Mouse (Mus musculus) liver (tissue): ENCODE measurements around the gene Krt17.
"Not testable (repeated sequence)": the region's sequence is repeated elsewhere in the genome, so short reads cannot be mapped to it uniquely, and the experiment has no call there.

Source experiments
- DNase-seq: peaks from one replicate; pipeline ENCODE4 v3.0.0-alpha.2; 2020; ENCODE audit warnings: mixed read lengths

Gene Krt17

DNA sequence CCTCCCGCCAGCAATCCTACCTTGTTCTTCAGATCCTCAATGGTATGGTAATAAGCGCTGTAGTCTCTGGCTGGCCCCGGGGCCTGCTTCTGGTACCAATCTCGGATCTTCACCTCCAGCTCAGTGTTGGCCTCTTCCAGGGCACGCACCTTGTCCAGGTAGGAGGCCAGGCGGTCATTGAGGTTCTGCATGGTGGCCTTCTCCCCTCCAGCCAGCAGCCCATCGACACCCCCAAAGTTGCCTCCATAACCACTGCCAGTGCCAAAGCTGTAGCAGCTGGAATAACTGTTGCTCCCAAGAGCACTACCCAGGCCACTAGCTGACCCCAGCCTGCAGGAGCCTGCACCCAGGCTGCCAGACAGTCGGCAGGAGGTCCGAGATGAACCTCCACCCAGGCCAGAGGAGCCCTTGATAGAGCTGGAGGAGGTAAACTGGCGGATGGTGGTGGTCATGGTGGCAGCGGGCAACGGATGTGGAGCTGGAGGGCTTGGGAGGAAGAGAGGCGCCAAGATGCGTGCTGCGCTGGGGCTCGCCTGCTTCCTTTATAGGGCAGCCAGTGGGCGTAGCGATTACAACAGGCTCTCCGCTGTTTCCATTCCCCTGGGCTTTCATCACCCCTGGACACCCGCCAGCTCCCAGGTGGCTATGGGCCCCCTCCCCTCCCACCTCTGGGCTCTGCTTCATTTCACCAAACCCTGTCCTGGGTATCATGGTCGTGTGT is at the start of gene Krt17:
Krt17 (minus strand) TSS at position 516 of the 721 bp plus-strand sequence.
- no peak for DNase-seq

DNA sequence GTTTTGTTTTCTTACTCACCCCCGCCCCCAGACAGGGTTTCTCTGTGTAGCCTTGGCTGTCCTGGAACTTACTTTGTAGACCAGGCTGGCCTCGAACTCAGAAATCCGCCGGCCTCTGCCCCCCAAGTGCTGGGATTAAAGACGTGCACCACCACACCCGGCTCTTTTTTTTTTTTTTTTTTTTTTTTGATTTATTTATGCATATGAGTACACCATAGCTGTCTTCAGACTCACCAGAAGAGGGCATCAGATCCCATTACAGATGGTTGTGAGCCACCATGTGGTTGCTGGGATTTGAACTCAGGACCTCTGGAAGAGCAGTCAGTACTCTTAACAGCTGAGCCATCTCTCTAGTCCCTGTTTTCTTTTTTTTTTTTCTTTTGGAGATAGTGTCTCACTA is 47.8 kb upstream of the Krt17 start:
- DNase-seq, result not testable (repeated sequence)

DNA sequence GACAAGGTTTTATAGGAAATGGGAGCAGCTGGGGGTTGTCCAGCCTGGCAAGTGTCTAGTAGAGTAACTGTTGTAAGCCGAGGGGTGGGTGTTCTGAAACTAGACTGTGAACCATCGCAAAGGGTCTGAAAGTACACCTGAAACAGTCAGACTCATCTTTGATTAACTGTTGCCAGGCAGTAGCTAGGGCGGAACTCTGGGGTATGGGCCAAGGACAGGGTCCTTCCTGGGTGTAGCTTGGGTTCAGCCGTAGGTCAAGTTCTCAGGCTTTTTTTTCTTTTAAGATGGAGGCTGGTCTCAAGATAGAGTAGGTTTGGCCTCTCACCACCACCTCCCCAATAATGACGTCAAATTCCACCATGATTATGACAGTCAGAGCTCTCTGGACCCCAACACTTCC is 47.1 kb upstream of the Krt17 start:
- DNase-seq, result no peak

DNA sequence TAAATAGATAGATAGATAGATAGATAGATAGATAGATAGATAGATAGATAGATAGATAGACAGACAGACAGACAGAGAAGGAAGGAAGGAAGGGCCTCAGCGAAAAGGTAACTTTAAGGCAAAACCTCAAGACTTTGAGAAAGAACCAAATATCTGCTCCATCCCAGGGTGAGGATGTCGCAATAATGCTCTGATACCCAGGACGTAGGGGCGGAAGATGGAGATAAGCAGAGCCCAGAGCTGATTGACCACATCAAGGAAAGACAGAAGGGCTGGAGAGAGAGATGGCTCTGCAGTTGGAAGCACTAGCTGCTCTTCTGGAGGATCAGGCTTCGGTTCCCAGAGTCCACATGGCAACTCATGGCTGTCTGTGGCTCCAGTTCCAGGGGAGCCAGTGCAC is 40.5 kb upstream of the Krt17 start:
- DNase-seq, result no peak

DNA sequence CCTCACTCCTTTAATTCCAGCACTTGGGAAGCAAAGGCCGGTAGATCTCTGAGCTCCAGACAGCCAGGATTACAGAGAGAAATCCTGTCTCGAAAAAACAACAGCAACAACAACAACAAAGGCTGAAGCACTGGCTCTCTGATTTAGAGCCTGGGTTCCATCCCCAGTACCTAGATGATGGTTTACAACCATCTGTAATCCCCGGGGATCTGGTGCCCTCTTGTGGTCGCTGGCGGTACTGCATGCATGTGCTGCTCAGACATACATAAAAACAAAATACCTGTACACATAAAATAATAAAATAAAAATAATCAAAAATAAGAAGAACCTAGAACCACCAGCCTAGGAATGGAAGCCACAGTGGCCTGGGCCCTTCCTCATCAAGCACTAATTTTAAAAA is 39.5 kb upstream of the Krt17 start:
- DNase-seq, result peak; percentile 82

DNA sequence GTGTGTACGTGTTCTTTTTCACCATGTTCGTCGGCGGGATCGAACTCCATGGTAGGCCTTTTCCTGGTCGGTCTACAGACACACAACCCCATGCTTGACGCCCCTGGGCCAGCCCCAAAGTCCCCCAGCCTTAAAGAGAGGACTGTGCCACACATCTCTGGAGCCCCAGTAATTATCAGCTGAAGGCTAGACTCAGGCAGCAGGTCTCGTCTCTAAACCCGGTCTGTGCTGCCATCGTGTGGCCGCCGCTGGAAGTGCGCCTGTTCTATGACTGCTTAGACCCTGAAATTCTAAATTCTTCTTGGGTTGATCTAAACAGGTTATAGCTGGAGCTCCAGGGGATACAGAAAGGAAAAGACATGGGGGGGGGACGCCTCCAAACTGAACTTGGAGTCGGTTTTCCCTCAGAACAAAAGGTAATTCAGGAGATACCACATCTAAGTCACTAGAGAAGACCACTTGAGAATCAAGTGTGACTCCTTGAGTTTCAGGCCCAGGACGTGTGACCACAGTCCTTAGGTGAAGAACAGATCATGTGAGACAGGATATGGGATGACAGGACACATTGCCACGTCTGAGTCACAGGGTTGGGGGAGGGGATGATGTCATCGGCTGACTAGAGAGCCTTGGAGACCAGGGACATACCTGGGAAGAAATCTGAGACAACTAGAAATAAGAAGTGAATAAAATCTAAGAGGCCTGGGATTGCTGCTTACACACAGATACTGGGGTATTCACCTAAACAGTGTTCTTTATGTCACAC is 37.6 kb upstream of the Krt17 start:
- peak; percentile 85 for DNase-seq

DNA sequence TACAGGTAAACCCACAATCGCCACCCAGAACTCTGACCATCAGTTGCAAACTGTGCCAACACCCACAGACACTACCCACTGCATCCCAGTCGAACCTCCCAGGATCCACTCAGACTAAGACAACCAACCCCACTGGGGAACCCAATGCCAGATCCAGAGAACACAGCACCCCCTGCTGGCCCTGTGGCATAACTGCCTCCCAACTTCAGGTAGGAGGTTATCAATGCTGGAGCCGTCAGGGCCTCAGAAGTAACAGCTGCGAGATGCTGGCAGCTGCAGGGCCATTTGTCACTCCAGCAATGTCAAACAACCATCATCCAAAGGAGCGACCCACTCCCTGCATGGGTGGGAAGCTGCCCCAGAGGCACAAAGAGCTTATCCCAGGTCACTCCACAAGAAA is 37.0 kb upstream of the Krt17 start:
- peak; percentile 34 for DNase-seq

DNA sequence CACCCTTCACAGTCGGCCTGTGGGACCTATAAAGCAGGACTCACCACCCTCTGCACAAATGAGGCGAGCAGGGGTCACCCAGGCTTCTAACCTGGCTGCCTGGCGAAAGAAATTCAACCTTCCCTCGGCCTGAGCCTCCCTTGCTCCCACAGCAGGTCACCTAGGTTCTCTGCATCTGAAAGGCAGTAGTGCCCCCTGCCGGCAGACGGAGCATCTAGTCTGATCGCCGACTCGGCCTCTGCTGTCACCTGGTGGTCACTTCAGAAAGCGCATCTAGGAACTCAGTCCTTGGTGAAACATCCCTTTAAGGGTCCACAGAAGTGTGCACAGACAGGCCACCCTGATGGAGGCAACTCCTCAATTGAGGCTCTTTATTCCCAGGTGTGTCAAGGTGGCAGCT is 34.5 kb upstream of the Krt17 start:
- peak; percentile 87 for DNase-seq

DNA sequence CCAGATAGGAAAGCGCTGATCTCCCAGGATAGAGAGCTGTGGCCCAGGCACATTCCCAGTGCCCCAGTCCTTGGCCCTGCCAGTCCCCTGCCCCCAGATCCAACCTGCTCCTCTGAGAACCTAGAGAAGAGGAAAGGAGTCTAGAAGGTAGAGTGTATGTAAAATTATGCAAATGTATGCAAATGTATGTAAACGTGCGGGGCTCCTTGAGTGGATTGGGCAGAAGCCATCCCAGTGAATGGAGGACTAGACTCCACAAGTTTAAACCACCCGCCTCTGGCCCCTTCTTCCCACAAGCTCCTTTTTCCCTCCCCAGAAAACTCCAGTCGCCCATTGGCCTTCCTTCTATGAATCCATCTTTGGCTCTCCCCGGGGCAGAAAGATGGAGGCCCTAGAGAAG is 32.1 kb upstream of the Krt17 start:
- no peak for DNase-seq

DNA sequence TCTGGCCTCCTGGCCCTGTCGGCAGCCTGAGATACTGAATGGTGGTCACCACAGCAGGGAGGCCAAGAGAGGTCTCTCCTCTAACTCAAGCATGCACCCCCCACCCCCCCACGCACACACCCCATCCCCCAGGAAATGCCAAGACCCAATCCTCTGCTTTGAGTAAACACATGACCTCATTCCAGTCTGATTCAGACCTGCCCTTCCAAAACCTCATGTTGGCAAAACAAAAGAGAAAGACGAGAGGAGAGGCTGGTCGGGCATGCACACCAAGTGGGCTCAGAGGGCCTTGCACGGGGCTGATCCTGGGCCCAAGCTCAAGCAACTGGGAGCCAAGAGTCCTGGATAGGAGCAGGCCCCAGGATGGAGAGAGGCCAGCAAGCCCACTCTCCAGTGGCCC is 29.4 kb upstream of the Krt17 start:
- no peak for DNase-seq

DNA sequence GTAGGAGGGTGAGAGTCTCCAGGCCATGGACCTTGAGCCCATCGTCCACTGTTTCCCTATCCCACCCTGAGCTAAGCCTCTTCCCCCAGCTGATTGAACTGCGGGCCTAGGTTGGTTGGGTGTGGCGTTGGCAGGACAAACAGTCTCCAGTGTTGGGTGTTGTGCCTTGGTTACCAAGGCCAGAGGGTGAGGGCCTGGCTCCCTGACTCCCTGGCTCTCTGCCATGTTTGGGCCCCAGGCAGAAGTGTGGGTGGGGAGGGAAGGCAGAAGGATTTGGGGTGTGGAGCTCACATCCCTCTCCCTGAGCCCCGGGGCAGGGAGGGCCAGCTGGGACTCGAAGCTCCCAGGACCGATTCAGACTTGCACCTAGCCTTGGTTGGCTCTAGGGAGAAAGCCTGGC is 28.1 kb upstream of the Krt17 start:
- no peak for DNase-seq

DNA sequence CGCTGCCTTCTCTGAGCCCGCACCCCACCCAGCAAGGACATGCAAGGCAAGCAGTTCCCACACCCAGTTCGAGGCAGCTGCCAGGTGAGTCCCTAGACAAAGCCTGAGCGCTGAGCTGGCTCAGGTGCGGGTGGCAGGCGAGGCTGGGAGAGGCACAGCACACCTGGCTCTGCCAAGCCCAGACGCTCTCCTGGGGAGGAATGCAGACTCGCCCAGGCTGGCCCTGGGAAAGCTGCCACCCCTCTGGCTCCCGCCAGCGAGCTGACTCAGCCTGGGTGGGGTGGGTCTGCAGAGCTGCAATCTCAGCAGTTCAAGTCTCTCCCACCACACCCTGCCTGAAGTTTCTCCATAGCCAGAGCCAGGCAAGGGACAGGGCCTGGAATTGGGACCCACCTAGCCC is 26.2 kb upstream of the Krt17 start:
- peak; percentile 21 for DNase-seq

DNA sequence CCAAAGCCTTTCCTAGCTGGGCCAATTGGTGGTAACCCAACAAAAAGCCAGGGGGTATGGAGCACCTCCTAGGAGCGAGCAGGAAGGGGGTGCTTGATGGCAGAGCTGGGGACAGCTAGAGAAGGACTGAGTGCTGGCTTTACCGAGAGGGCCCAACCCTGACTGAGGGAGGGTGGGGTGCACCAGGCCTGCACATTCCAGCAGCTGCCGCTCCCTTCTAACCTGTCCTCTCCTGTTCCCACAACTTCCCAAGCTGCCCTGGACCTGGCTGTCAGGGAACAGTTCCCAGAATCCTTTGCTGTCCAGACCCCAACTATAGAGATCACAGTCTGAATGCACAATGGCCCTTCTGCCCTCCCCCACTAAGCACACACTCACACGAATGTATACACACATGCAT is 24.2 kb upstream of the Krt17 start:
- no peak for DNase-seq

DNA sequence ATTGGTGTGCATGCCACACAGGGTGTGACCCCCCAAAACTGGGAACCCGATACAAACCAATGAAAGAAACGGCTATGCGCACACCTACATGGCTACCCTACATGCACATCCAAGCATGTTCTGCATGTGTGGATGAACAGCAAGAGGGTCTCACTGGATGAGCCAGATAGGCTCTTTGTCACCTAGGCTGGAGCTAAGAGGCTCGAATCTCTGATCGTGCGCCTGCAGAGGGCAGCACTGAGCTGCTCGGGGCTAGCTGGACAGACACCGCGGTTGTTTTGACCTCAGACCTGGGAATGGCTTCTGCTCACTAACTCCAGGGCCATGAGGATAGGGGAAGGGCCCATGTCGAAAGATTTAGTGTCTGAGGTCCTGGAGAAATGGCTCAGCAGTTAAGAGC is 21.7 kb upstream of the Krt17 start:
- peak; percentile 81 for DNase-seq

DNA sequence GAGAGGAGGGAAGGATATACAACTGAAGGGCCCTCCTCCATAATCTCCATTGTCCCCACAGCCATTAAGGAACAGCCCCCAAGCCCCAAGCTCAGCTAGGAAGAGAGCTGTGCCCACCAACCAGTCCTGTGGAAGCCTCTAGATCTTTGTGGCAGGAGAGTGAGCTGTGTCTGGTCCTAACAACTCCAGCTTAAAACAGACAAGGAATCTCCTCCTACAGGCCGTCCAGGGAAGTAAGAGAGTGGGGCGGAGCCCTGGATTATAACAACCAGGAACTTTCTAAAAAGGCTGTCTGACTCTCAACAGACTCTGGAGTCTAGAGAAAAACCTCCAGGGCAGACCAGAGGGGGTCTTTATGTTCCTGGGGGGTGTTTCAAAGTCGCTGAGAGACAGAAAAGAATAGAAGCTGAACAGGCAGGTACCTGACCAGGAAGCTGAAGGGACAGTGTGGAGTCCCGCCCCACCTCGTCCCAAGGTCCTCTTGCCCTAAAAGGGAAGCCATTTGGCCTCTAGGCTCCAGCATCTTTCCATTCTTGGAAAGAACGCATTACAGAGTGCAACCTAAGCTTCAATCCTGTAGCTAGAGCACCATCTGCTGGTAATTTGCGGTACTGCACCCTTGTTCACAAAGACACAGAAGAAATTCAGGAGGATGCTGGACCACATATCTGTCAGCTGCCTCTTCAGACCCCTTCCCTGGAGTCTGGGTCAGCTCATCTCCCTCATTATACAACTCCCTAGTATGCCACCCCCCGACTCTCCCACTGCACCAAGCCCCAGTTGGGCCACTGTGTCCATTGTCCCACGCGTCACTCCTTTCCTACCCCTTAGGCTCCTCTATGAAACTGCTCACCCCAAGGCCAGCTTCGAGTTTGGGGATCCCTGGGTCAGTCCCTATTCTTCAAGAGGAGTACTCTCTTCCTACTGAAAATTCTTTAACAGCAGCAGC is 21.0 kb upstream of the Krt17 start:
- peak; percentile 83 for DNase-seq

DNA sequence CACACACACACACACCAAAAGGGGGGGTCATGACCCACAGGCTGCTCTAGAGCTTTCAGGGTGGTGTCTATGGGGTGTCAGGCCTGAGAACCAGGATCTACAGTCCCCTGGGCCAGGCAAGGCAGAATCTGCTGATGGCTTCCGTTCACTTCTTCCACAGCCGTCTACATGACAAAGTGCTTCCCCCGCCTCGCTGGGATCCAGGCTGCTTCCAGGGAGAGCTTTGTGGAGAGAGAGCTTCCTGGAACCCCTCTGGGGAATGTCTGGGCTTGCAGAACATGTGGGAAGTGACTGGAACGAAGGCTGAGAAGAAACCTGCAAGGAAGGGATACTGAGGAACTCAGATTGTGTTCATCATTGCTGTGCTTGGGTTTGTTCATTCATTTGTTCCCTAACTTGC is 17.9 kb upstream of the Krt17 start:
- no peak for DNase-seq

DNA sequence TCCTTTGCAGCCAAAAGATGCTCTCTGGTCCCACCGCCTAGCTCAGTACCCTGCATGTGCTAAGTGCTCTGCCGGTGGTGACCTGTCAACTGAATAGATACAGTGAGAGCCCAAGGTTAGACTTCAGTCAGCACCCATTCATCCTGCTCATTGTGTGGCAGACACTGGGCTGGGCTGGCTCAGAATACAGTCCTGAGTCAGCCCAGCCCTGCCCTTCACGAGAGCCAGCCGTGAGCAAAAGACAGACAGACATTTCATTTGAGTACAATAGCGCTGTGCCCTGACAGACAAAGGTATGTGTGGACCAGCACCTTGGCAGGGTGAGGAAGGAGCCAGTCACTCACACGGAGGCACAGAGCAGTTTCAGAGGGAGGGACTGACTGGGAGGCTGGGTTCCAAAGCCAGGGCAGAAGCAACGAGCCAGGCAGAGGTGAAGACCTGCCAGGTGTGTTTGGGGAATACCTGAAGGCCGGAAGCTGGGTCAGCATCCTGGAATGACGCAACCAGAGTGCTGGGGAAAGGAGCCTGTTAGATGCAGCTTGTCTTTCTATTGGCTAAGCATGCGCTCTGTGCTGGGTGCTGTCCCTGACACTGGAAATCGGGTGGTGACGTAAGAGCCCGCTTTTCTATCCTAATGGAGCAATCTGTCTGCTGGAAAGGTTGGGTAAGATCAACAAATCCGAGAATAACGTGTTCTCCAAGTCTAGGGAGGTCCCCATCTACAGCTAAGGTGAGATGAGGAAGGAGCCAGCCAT is 17.1 kb upstream of the Krt17 start:
- DNase-seq, result no peak

DNA sequence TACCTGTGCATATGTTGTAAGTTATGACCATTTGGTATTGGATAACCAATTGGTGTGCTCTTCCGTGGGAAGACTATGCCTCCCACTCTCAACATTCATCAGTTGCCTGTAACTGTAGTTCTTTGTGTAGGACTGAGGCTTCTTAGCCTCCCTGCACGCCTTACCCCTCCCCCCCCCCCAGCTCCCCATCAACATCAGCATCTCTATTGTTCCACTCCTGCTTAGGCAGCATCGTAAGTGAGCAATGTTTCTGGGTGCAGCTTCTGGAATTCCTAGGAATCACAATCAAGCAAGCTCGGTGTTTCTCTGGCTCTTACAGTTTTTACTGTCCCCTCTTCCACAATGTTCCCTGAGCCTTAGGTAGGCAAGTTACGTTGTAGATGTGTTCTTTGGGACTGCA is 14.6 kb upstream of the Krt17 start:
- DNase-seq, result no peak

DNA sequence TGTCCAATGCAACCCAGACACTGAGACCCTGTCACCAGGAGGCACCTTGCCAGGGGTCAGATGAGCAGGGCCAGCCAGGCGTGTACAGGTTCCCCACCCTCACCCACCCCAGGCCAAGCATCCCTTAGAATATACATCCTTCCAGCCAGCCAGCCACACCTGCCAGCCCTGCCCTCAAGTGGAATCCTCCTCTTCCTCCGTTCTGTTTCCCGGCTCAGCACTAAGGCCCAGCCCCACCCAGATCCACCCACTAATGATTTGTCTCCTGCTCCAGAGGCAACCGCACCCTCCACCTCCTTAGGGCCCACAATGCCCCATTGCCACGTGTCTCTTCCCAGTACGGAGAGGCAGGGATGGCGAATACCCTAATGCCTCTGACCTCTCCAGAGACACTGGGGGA is 13.9 kb upstream of the Krt17 start:
- no peak for DNase-seq

DNA sequence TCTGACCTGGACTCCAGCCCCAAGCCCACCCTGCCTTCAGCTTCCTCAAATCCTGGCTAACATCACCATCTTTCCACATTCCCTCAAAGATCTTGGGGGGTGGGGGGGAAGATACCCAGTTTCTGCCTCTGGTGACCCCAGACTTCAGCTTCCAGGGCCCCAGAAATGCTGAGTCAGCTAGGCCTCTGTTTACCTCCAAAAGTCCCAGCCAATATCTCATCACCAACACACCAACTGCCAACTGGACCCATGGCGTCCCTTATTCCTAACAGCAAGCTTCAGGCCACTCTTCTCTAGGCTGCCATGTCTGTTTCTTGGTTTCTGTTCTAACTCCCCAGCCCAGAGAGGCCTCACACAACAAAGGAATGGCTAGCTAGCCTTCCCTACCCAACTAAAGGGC is 11.0 kb upstream of the Krt17 start:
- DNase-seq, result no peak

DNA sequence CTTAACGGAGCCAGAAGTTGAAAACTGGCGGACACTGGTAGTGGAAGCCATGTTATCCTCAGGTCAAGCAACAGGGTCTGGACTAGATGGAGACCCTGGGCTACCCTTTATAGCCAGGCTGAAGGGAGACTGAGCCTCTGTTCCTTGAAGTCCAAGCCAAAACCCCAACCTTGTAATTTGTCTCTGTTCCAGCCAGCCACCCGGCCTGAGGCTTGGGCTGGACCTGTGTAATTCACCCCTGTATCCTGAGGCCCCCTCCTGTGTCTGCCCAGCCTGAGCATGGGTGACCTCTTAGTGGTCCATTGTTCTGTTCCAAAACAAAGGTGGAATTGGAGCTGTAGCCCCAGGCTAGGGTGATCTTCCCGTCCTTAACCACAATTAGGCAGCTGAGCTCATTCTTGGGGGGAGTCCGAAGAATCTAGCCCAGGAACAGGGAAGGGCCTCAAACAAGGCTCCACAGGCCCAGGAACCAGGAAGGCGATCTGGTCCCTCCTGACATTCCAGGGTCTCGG is 9.0 kb upstream of the Krt17 start, which contains the start of gene Krt42:
Krt42 (minus strand) TSS at position 51 of the 512 bp plus-strand sequence.
- DNase-seq, result no peak
